Mouse (Mus musculus) CD4-positive naive resting alpha-beta T cell, adult 57 days (primary cell): Measurements from ENCODE around the gene Rspo1. TPM values are rescaled to one million over a fixed set of nuclear protein-coding genes. Genes with fewer than 3 reads are reported as not detected.

Source experiments
- total RNA-seq: library from RNA; stranded (reverse); gene quantifications from one replicate; pipeline ENCODE4 v1.2.4, GENCODE M21; 2023

Gene Rspo1
- total RNA-seq, result 1.7 TPM

GRCm38 (mm10) chr4:124985671-124986602, at the start of gene Rspo1:
TSS of gene Rspo1 (plus strand) at chr4:124986430.

GRCm38 (mm10) chr4:124936613-124937471, 49.4 kb upstream of the Rspo1 start, which contains the start of gene 9930104L06Rik:
TSS of gene 9930104L06Rik (plus strand) at chr4:124937048.

DNA sequence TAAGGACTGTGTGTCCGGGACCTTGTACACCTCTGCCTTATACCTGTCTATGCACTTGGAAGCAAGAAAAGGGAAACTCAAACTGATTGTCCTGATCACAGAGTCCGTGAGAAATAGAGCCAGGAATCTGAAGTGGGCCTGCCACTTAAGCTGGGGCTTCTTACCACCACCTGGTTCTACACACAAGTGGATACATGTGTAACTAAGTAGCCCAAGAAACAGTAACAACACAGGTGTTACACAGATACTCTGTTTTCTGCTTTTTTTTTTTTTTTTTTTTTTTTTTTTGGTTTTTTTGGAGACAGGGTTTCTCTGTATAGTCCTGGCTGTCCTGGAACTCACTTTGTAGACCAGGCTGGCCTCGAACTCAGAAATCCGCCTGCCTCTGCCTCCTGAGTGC, 47.0 kb upstream of the Rspo1 start, which contains the start of gene Cdca8:
Cdca8 (minus strand) TSS at position 101 of the 400 bp plus-strand sequence.

DNA sequence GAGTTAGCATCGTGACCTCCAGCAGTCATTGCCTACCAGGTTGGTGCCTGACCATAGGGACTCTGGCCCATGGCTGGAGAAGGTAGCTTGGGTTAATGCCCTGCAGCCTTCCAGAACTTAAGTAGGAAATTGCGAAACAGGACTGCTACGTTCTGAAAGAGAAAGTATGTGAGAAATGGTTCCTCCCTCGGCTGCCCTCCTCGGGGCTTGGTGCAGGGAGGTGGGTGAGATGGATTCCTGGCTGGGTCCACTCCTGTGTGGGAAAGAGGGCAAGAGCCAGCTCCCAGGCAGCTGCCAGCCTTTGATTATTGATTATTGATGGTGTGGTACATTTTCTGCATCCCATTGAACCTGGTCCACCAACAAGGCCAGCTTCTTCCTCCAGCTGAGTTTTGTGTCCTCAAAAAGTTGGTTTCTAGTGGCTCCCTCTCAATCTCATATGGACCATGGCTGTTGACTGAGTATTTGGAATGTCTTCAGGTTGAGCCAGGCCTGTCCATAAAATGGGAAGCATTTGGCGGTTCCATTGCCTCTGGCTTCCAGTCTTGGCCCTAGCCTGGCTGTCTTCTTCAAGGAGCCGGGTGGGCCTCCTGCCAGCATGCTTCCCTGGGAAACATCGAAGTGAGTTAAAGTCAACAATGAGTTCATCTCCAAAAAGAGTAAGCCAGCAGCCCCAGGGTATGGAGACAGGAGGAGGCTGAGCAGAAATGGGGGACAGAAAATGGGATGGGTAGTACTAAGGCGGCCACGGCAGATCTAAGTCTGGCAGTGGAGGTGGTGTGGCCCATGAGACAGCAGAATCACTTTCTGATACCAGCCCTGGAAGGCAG, 29.8 kb downstream of the Rspo1 start, which contains the start of gene Gnl2:
Gnl2 (plus strand) TSS at position 780 of the 830 bp plus-strand sequence.

Other genes with a start within 250 kb of the Rspo1 start
- gene Inpp5b, start 244.6 kb upstream of the Rspo1 start, total RNA-seq, result 101 TPM
- 31.7 TPM for gene Mtf1, start 184.3 kb upstream of the Rspo1 start, total RNA-seq
- gene Yrdc, start 135.8 kb upstream of the Rspo1 start, total RNA-seq, result 93.8 TPM
- 16.4 TPM for gene 1110065P20Rik, start 135.2 kb upstream of the Rspo1 start, total RNA-seq
- 3.6 TPM for gene Maneal, start 124.3 kb upstream of the Rspo1 start, total RNA-seq
- not detected for gene Epha10, start 105.5 kb upstream of the Rspo1 start, total RNA-seq
- 22.6 TPM for gene 9930104L06Rik, start 49.4 kb upstream of the Rspo1 start, total RNA-seq
- gene Cdca8, start 47.1 kb upstream of the Rspo1 start, total RNA-seq, result 1.8 TPM
- 74.6 TPM for gene Gnl2, start 30.2 kb downstream of the Rspo1 start, total RNA-seq
- not detected for gene Dnali1, start 79.3 kb downstream of the Rspo1 start, total RNA-seq
- gene Snip1, start 80.2 kb downstream of the Rspo1 start, total RNA-seq, result 48.1 TPM
- 53.4 TPM for gene Meaf6, start 98.7 kb downstream of the Rspo1 start, total RNA-seq
- 209 TPM for gene Zc3h12a, start 141.4 kb downstream of the Rspo1 start, total RNA-seq